Mouse (Mus musculus): Measurements from ENCODE around the gene Fnbp1l. TPM values are rescaled to one million over a fixed set of nuclear protein-coding genes. Genes with fewer than 3 reads are reported as not detected.

Gene Fnbp1l
- polyA plus RNA-seq, 1 experiment, result 119 TPM

DNA sequence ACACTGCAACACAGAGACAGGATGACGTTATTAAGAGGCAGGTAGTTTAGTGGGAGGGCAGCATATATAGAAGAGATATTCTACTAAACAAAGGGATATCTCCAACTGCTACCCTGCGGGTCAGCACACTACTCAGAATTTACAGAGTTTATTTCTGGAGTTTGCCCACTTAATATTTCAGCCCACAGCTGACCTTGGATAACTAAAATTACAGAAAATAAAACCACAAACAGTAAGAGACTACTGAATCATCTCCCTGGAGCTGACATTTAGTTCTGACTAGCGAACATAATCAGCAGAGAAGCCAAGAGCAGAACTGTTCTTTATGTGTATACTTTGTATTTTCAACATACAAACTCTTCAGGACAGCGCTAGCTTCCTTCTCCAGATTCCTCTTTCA, 20.2 kb downstream of the Fnbp1l start:
- TF ChIP-seq EP300 (IDR thresholded peaks at IDR 0.05; ENCODE audit: insufficient read depth, low read depth, low read length) (no peak), POLR2A (IDR thresholded peaks at IDR 0.05; ENCODE audit: insufficient read depth, low read length) (no peak), CTCF (IDR thresholded peaks at IDR 0.05; ENCODE audit: low read depth, low read length) (no peak)
- Histone ChIP-seq H3K4me1 (ENCODE audit: control insufficient read depth, insufficient read depth, low read length) (no peaks in the 10 kb centered on the region), H3K9me3 (replicated peaks; ENCODE audit: control insufficient read depth, insufficient read depth, low read length, poor library complexity, severe bottlenecking) (no peaks in the 10 kb centered on the region), H3K4me3 (ENCODE audit: low read depth, low read length) (no peak overlapping the region), H3K27ac (ENCODE audit: insufficient read depth, low read length) (no peak overlapping the region), H3K27me3 (ENCODE audit: control insufficient read depth, insufficient read depth, low read length, poor library complexity, severe bottlenecking) (no peaks in the 10 kb centered on the region), H3K36me3 (ENCODE audit: control insufficient read depth, insufficient read depth, low read length, poor library complexity, severe bottlenecking) (no peaks in the 10 kb centered on the region), H3K9ac (ENCODE audit: low read depth, poor library complexity, severe bottlenecking) (no peak overlapping the region)

GRCm38 (mm10) chr3:122590804-122591203, 28.7 kb downstream of the Fnbp1l start:
- Histone ChIP-seq H3K27me3 (ENCODE audit: control insufficient read depth, insufficient read depth, low read length, poor library complexity, severe bottlenecking) (no peaks in the 10 kb centered on the region), H3K9ac (ENCODE audit: low read depth, poor library complexity, severe bottlenecking) (no peak overlapping the region), H3K27ac (ENCODE audit: insufficient read depth, low read length) (no peak overlapping the region), H3K4me1 (ENCODE audit: control insufficient read depth, insufficient read depth, low read length) (no peaks in the 10 kb centered on the region), H3K36me3 (ENCODE audit: control insufficient read depth, insufficient read depth, low read length, poor library complexity, severe bottlenecking) (no peaks in the 10 kb centered on the region), H3K4me3 (ENCODE audit: low read depth, low read length) (no peak overlapping the region), H3K9me3 (replicated peaks; ENCODE audit: control insufficient read depth, insufficient read depth, low read length, poor library complexity, severe bottlenecking) (no peaks in the 10 kb centered on the region)
- no peak for TF ChIP-seq CTCF (IDR thresholded peaks at IDR 0.05; ENCODE audit: low read depth, low read length)
- TF ChIP-seq POLR2A (IDR thresholded peaks at IDR 0.05; ENCODE audit: insufficient read depth, low read length), result no peak
- TF ChIP-seq EP300 (IDR thresholded peaks at IDR 0.05; ENCODE audit: insufficient read depth, low read depth, low read length), result no peak

GRCm38 (mm10) chr3:122590346-122590745, 29.2 kb downstream of the Fnbp1l start:
- H3K36me3 ChIP-seq (ENCODE audit: control insufficient read depth, insufficient read depth, low read length, poor library complexity, severe bottlenecking), result 0 out of 2 replicates have a peak, but pooled peaks cover 2% of the 10 kb centered on the region
- TF ChIP-seq EP300 (IDR thresholded peaks at IDR 0.05; ENCODE audit: insufficient read depth, low read depth, low read length), result no peak
- no peak for TF ChIP-seq POLR2A (IDR thresholded peaks at IDR 0.05; ENCODE audit: insufficient read depth, low read length)
- TF ChIP-seq CTCF (IDR thresholded peaks at IDR 0.05; ENCODE audit: low read depth, low read length), result no peak

DNA sequence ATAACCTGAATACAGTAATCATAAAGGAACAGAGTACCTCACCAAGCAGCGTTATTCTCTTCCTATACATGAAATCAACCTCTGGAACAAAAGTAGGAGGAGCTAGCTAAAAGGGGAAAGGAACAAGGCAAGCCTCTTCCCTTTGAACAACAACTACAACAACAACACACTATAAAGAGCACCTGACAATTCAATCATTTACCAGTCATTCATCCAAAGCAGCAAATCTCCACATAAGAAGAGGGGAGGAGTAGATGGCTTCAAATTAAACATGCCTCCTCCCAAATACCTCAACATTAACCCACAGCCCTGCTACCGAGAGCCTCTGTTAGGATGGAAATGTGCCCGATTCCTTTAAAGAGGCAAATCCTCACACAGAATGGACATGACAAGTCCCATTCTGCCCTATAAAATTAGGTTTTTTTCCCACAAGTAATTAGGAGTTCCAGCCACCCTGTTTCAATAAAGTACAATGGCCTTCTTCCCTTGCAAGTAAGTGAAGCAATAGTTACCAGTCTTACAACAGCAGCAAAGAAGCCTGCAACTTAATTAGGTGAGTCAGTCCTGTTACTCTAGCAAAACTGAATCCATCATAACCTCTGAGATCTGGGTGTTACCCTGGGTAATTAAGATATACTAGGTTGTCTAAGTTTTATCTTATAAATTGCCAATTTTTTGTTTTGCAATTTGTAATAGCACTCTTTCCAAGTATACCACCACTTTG, 32.4 kb downstream of the Fnbp1l start:
- H3K36me3 ChIP-seq (ENCODE audit: control insufficient read depth, insufficient read depth, low read length, poor library complexity, severe bottlenecking), result 0 out of 2 replicates have a peak, but pooled peaks cover 2% of the 10 kb centered on the region
- H3K27me3 ChIP-seq (ENCODE audit: control insufficient read depth, insufficient read depth, low read length, poor library complexity, severe bottlenecking), result no peaks in the 10 kb centered on the region
- H3K27ac ChIP-seq (ENCODE audit: insufficient read depth, low read length), result no peak overlapping the region
- TF ChIP-seq POLR2A (IDR thresholded peaks at IDR 0.05; ENCODE audit: insufficient read depth, low read length) (no peak), CTCF (IDR thresholded peaks at IDR 0.05; ENCODE audit: low read depth, low read length) (no peak), EP300 (IDR thresholded peaks at IDR 0.05; ENCODE audit: insufficient read depth, low read depth, low read length) (no peak)
- no peak overlapping the region for H3K9ac ChIP-seq (ENCODE audit: low read depth, poor library complexity, severe bottlenecking)
- no peak overlapping the region for H3K4me3 ChIP-seq (ENCODE audit: low read depth, low read length)
- no peaks in the 10 kb centered on the region for H3K9me3 ChIP-seq (replicated peaks; ENCODE audit: control insufficient read depth, insufficient read depth, low read length, poor library complexity, severe bottlenecking)
- no peaks in the 10 kb centered on the region for H3K4me1 ChIP-seq (ENCODE audit: control insufficient read depth, insufficient read depth, low read length)

More at GRCm38 (mm10) chr3:122590346-122590745, 29.2 kb downstream of the Fnbp1l start:
- Histone ChIP-seq H3K4me1 (ENCODE audit: control insufficient read depth, insufficient read depth, low read length) (no peaks in the 10 kb centered on the region), H3K27me3 (ENCODE audit: control insufficient read depth, insufficient read depth, low read length, poor library complexity, severe bottlenecking) (no peaks in the 10 kb centered on the region), H3K9ac (ENCODE audit: low read depth, poor library complexity, severe bottlenecking) (no peak overlapping the region), H3K27ac (ENCODE audit: insufficient read depth, low read length) (no peak overlapping the region), H3K4me3 (ENCODE audit: low read depth, low read length) (no peak overlapping the region), H3K9me3 (replicated peaks; ENCODE audit: control insufficient read depth, insufficient read depth, low read length, poor library complexity, severe bottlenecking) (no peaks in the 10 kb centered on the region)

DNA sequence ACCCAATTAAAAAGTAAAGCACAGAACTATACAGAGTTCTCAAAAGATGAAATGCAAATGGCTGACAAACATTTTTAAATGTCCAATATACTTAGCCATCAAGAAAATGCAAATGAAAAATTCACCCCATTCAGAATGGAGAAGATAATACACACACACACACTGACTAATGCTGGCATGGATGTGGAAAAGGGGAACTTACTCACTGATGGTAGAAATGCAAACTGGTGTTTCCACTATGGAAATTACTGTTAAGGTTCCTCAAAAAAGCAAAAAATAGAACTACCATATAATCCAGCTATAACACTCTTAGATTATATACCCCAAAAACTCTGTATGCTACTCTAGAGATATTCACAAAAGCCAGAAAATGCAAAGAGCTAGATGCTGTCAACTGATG, 42.2 kb downstream of the Fnbp1l start:
- H3K27ac ChIP-seq (ENCODE audit: insufficient read depth, low read length), result no peak overlapping the region
- no peak for TF ChIP-seq CTCF (IDR thresholded peaks at IDR 0.05; ENCODE audit: low read depth, low read length)
- no peak for TF ChIP-seq EP300 (IDR thresholded peaks at IDR 0.05; ENCODE audit: insufficient read depth, low read depth, low read length)
- no peak for TF ChIP-seq POLR2A (IDR thresholded peaks at IDR 0.05; ENCODE audit: insufficient read depth, low read length)
- no peaks in the 10 kb centered on the region for H3K4me1 ChIP-seq (ENCODE audit: control insufficient read depth, insufficient read depth, low read length)
- H3K9me3 ChIP-seq (replicated peaks; ENCODE audit: control insufficient read depth, insufficient read depth, low read length, poor library complexity, severe bottlenecking), result no peaks in the 10 kb centered on the region
- no peak overlapping the region for H3K4me3 ChIP-seq (ENCODE audit: low read depth, low read length)
- H3K36me3 ChIP-seq (ENCODE audit: control insufficient read depth, insufficient read depth, low read length, poor library complexity, severe bottlenecking), result no peaks in the 10 kb centered on the region; the same call in 1 of the 2 replicates
- no peak overlapping the region for H3K9ac ChIP-seq (ENCODE audit: low read depth, poor library complexity, severe bottlenecking)
- H3K27me3 ChIP-seq (ENCODE audit: control insufficient read depth, insufficient read depth, low read length, poor library complexity, severe bottlenecking), result no peaks in the 10 kb centered on the region

DNA sequence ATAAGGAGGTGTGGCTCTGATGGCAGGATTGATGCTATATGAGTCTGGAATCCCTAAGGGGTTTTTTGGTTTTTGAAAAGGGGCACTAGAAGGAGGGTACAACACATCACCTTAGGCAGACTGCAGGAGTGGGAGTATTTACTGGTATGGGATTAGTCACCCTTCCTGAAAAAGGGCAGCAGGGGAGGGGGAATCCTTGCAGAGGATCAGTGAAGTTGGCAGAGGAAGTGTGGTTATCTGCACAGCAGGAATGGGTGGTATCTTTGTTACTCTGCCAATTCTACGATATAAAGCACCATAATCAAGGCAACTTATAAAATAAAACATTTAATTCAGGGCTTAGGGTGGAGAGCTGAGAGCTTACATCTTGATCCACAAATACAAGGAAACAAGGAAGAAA, 44.6 kb downstream of the Fnbp1l start:
- Histone ChIP-seq H3K27ac (ENCODE audit: insufficient read depth, low read length) (no peak overlapping the region), H3K9me3 (replicated peaks; ENCODE audit: control insufficient read depth, insufficient read depth, low read length, poor library complexity, severe bottlenecking) (no peaks in the 10 kb centered on the region), H3K27me3 (ENCODE audit: control insufficient read depth, insufficient read depth, low read length, poor library complexity, severe bottlenecking) (no peaks in the 10 kb centered on the region), H3K36me3 (ENCODE audit: control insufficient read depth, insufficient read depth, low read length, poor library complexity, severe bottlenecking) (no peaks in the 10 kb centered on the region; the same call in 1 of the 2 replicates), H3K9ac (ENCODE audit: low read depth, poor library complexity, severe bottlenecking) (no peak overlapping the region), H3K4me1 (ENCODE audit: control insufficient read depth, insufficient read depth, low read length) (no peaks in the 10 kb centered on the region), H3K4me3 (ENCODE audit: low read depth, low read length) (no peak overlapping the region)
- TF ChIP-seq POLR2A (IDR thresholded peaks at IDR 0.05; ENCODE audit: insufficient read depth, low read length) (no peak), EP300 (IDR thresholded peaks at IDR 0.05; ENCODE audit: insufficient read depth, low read depth, low read length) (no peak), CTCF (IDR thresholded peaks at IDR 0.05; ENCODE audit: low read depth, low read length) (no peak)

Measured in ES-Bruce4 (cell line).